Mouse (Mus musculus): Measurements from ENCODE around the gene Erf.

DNA sequence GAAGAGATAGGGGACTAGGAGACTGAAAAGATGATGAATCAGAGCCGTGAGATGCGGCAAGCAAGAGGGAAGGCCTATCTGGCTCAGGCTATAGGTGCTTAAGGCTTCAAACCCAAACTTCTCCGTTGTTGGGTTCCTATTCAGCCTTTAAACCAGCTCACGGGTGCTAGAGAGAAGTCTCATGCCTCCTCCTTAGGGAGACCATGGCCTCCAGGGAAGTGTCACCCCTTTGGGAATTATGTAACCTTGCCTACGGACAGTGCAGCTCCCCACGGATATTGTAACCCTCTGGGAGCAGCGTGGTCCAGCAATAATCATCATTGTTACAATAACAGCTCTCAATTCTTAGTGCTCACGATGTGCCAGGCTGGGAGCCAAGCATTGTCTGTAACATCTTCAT is 1.3 kb upstream of the Erf start:
- no peak for TF ChIP-seq NANOG (IDR thresholded peaks at IDR 0.05; ENCODE audit: borderline replicate concordance, low read length)
- TF ChIP-seq CTCF (conservative IDR thresholded peaks at IDR 0.05; ENCODE audit: low read length), result no peak
- no peak for TF ChIP-seq POU5F1 (IDR thresholded peaks at IDR 0.05; ENCODE audit: borderline replicate concordance, low read length)

Data from E14TG2a.4 (cell line).